Mouse (Mus musculus) kidney, adult 2 months (tissue): ENCODE results near the gene Asb18.

Experiments used
- CTCF ChIP-seq: fragments of 200-500 bp; conservative IDR thresholded peaks from 2 replicates; pipeline ENCODE4 v1.5.1; 2011; ENCODE audit warnings: low read depth, mild to moderate bottlenecking, control low read depth, low read length, moderate library complexity, mixed read lengths; ENCODE audit not compliant: insufficient read depth, insufficient read length
- POLR2A ChIP-seq: fragments of 200-500 bp; IDR thresholded peaks from one replicate; pipeline ENCODE4 v1.6.1; 2011; ENCODE audit warnings: low read depth, low read length, control low read depth

GRCm38 (mm10) chr1:89919206-89919605 lies 95.3 kb downstream of the Asb18 start:
- TF ChIP-seq POLR2A (no peak), CTCF (no peak)
